Mouse (Mus musculus) layer of hippocampus, postnatal 25 days (tissue): ENCODE measurements around the gene Gnat2. TPM values are rescaled to one million over a fixed set of nuclear protein-coding genes. Genes with fewer than 3 reads are reported as not detected.

Experiments
- total RNA-seq, 2 experiments: library from RNA; stranded (reverse); gene quantifications; 2 replicates each; pipeline ENCODE4 v1.2.3; 2021

Gene Gnat2
- total RNA-seq, 2 experiments from 2014 or later: not detected

Other genes starting within 250 kb of the Gnat2 start
- gene Eps8l3, start 215.6 kb upstream of the Gnat2 start, total RNA-seq: not detected
- gene Gstm5, start 197.0 kb upstream of the Gnat2 start, total RNA-seq: 100 to 1,000 TPM; 281 to 321 TPM
- gene Gstm7, start 161.0 kb upstream of the Gnat2 start, total RNA-seq: 100 to 1,000 TPM; 150 to 174 TPM
- 10 to 100 TPM; 12.1 to 14.2 TPM for gene Gstm6, start 149.0 kb upstream of the Gnat2 start, total RNA-seq
- gene Gstm3, start 123.5 kb upstream of the Gnat2 start, total RNA-seq: not detected
- 1 to 10 TPM; 2.6 to 2.8 TPM for gene Gstm2, start 106.3 kb upstream of the Gnat2 start, total RNA-seq
- gene Gstm1, start 74.8 kb upstream of the Gnat2 start, total RNA-seq: 100 to 1,000 TPM; 299 to 321 TPM
- gene Gstm4, start 47.9 kb upstream of the Gnat2 start, total RNA-seq: 10 to 100 TPM; 12.0 to 12.1 TPM
- gene Ampd2, start 6.1 kb upstream of the Gnat2 start, total RNA-seq: 10 to 100 TPM; 69.8 to 76.2 TPM
- gene Gnai3, start 53.4 kb downstream of the Gnat2 start, total RNA-seq: 10 to 100 TPM; 31.6 to 31.9 TPM
- gene Gpr61, start 62.1 kb downstream of the Gnat2 start, total RNA-seq: 10 to 100 TPM; 15.2 to 18.6 TPM
- 10 to 100 TPM; 66.8 to 67.7 TPM for gene Amigo1, start 93.5 kb downstream of the Gnat2 start, total RNA-seq
- gene Cyb561d1, start 108.4 kb downstream of the Gnat2 start, total RNA-seq: 10 to 100 TPM; 14.3 to 17.1 TPM
- 10 to 100 TPM; 19.5 to 31.1 TPM for gene Atxn7l2, start 118.1 kb downstream of the Gnat2 start, total RNA-seq
- gene Sypl2, start 133.9 kb downstream of the Gnat2 start, total RNA-seq: 1 to 10 TPM; 2.9 to 3.6 TPM
- gene Psma5, start 164.1 kb downstream of the Gnat2 start, total RNA-seq: 10 to 100 TPM; 67.7 to 79.0 TPM
- gene Sort1, start 191.3 kb downstream of the Gnat2 start, total RNA-seq: 100 to 1,000 TPM; 349 to 354 TPM